Mouse (Mus musculus) CH12.LX (cell line): ENCODE measurements around the gene Ppp1r16b.

ENCODE experiments used
- CTCF ChIP-seq, 2 experiments: IDR thresholded peaks in 1 of 2; conservative IDR thresholded peaks in 1 of 2; 2 replicates each; pipeline ENCODE4 v1.5.1; 2011 to 2012; ENCODE audit warnings: low read depth in 2 of 2, low read length in 2 of 2, improper control_type of control experiment in 1 of 2, inconsistent platforms in 1 of 2, mild to moderate bottlenecking in 1 of 2, moderate library complexity in 1 of 2
- ELF1 ChIP-seq: IDR thresholded peaks from 2 replicates; pipeline ENCODE4 v1.6.1; 2014; ENCODE audit warnings: low read depth, mild to moderate bottlenecking, inconsistent platforms, low read length, improper control_type of control experiment
- HCFC1 ChIP-seq: IDR thresholded peaks from 2 replicates; pipeline ENCODE4 v1.6.1; 2012; ENCODE audit warnings: low read depth, mild to moderate bottlenecking, inconsistent platforms, low read length, improper control_type of control experiment
- MEF2A ChIP-seq: IDR thresholded peaks from 2 replicates; pipeline ENCODE4 v1.6.1; 2014; ENCODE audit warnings: low read depth, mild to moderate bottlenecking, inconsistent platforms, low read length, improper control_type of control experiment, borderline replicate concordance
- USF1 ChIP-seq: IDR thresholded peaks from 2 replicates; pipeline ENCODE4 v1.6.1; 2014; ENCODE audit warnings: low read depth, mild to moderate bottlenecking, inconsistent platforms, low read length, improper control_type of control experiment
- ZNF384 ChIP-seq: IDR thresholded peaks from 2 replicates; pipeline ENCODE4 v1.6.1; 2012; ENCODE audit warnings: low read depth, low read length, improper control_type of control experiment, inconsistent platforms

GRCm38 (mm10) chr2:158665098-158665497 is at the start of gene Ppp1r16b:
- no peak for TF ChIP-seq USF1
- TF ChIP-seq HCFC1 = no peak
- no peak for TF ChIP-seq ZNF384
- no peak for TF ChIP-seq CTCF (conservative IDR thresholded peaks at IDR 0.05 in 1 of 2, IDR thresholded peaks at IDR 0.05 in 1 of 2; ENCODE audit: low read depth in 2 of 2, low read length in 2 of 2)
- TF ChIP-seq MEF2A = no peak
- no peak for TF ChIP-seq ELF1
